Mouse (Mus musculus) MEL (cell line): ENCODE results near the gene Rbpjl.

Source experiments
- CTCF ChIP-seq, 3 experiments: IDR thresholded peaks in 2 of 3; conservative IDR thresholded peaks in 1 of 3; 2 replicates each; pipeline ENCODE4 v1.5.1; 2011 to 2012; ENCODE audit warnings: low read length in 3 of 3, low read depth in 2 of 3, mild to moderate bottlenecking in 2 of 3, improper control_type of control experiment in 1 of 3, inconsistent platforms in 1 of 3, mixed read lengths in 1 of 3, moderate library complexity in 1 of 3; ENCODE audit not compliant: control insufficient read depth in 1 of 3, insufficient read depth in 1 of 3, poor library complexity in 1 of 3, severe bottlenecking in 1 of 3
- GABPA ChIP-seq: IDR thresholded peaks from 2 replicates; pipeline ENCODE4 v1.6.1; 2012; ENCODE audit warnings: low read depth, mild to moderate bottlenecking, inconsistent platforms, low read length, improper control_type of control experiment, moderate library complexity
- JUND ChIP-seq: IDR thresholded peaks from 2 replicates; pipeline ENCODE4 v1.6.1; 2011; ENCODE audit warnings: low read depth, mild to moderate bottlenecking, improper control_type of control experiment, low read length
- NRF1 ChIP-seq: IDR thresholded peaks from 2 replicates; pipeline ENCODE4 v1.6.1; 2014; ENCODE audit warnings: low read depth, mild to moderate bottlenecking, inconsistent platforms, low read length, improper control_type of control experiment, moderate library complexity; ENCODE audit not compliant: poor library complexity, insufficient read depth, severe bottlenecking
- POLR2A ChIP-seq, 2 experiments: IDR thresholded peaks; 2 replicates each; pipeline ENCODE4 v1.6.1; 2011 to 2012; ENCODE audit warnings: low read length in 2 of 2, mild to moderate bottlenecking in 2 of 2, control low read depth in 1 of 2, improper control_type of control experiment in 1 of 2, low read depth in 1 of 2, moderate library complexity in 1 of 2; ENCODE audit not compliant: control insufficient read depth in 1 of 2, insufficient read depth in 1 of 2, poor library complexity in 1 of 2
- POLR2AphosphoS5 ChIP-seq: IDR thresholded peaks from 2 replicates; pipeline ENCODE4 v1.6.1; 2012; ENCODE audit warnings: low read depth, borderline replicate concordance, mild to moderate bottlenecking, inconsistent platforms, low read length, moderate library complexity, mixed read lengths
- USF2 ChIP-seq, 2 experiments: IDR thresholded peaks; 2 replicates each; pipeline ENCODE4 v1.6.1; 2011 to 2012; ENCODE audit warnings: improper control_type of control experiment in 2 of 2, low read length in 2 of 2, borderline replicate concordance in 1 of 2, inconsistent platforms in 1 of 2, low read depth in 1 of 2, mild to moderate bottlenecking in 1 of 2; ENCODE audit not compliant: insufficient read depth in 1 of 2
- ZKSCAN1 ChIP-seq: IDR thresholded peaks from 2 replicates; pipeline ENCODE4 v1.6.1; 2012; ENCODE audit warnings: low read depth, mild to moderate bottlenecking, inconsistent platforms, low read length, improper control_type of control experiment, moderate library complexity

- no peak for TF ChIP-seq POLR2A (IDR thresholded peaks at IDR 0.05; ENCODE audit: control insufficient read depth in 1 of 2, insufficient read depth in 1 of 2, low read depth in 1 of 2, low read length in 2 of 2, poor library complexity in 1 of 2)
- no peak for TF ChIP-seq ZKSCAN1
- TF ChIP-seq POLR2AphosphoS5: no peak
- TF ChIP-seq GABPA: no peak
- TF ChIP-seq CTCF (IDR thresholded peaks at IDR 0.05 in 2 of 3, conservative IDR thresholded peaks at IDR 0.05 in 1 of 3; ENCODE audit: control insufficient read depth in 1 of 3, insufficient read depth in 1 of 3, low read depth in 2 of 3, low read length in 3 of 3, poor library complexity in 1 of 3, severe bottlenecking in 1 of 3): no peak
- no peak for TF ChIP-seq USF2 (IDR thresholded peaks at IDR 0.05; ENCODE audit: borderline replicate concordance in 1 of 2, insufficient read depth in 1 of 2, low read depth in 1 of 2, low read length in 2 of 2)
- TF ChIP-seq NRF1: no peak
- no peak for TF ChIP-seq JUND
These were observed 36.0 kb upstream of the Rbpjl start for GRCm38 (mm10) chr2:164366947-164367346.
